Mouse (Mus musculus) embryonic fibroblast, embryonic 13.5 days (primary cell): ENCODE measurements around the gene Shc4. TPM values are rescaled to one million over a fixed set of nuclear protein-coding genes. Genes with fewer than 3 reads are reported as not detected.

ENCODE experiments used
- H3K27ac ChIP-seq: 2 replicates; pipeline ENCODE4 v1.5.1; 2012; ENCODE audit warnings: low read length, control low read depth, inconsistent platforms; ENCODE audit not compliant: insufficient read depth
- H3K4me1 ChIP-seq: 2 replicates; pipeline ENCODE4 v1.6.1; 2011; ENCODE audit warnings: low read length; ENCODE audit not compliant: control insufficient read depth, insufficient read depth
- H3K4me3 ChIP-seq: 2 replicates; pipeline ENCODE4 v1.5.1; 2011; ENCODE audit warnings: mild to moderate bottlenecking, control low read depth, low read length; ENCODE audit not compliant: insufficient read depth
- CTCF ChIP-seq: IDR thresholded peaks from 2 replicates; pipeline ENCODE4 v1.5.1; 2011; ENCODE audit warnings: mild to moderate bottlenecking, control low read depth, low read length, moderate library complexity, borderline replicate concordance; ENCODE audit not compliant: insufficient read depth
- POLR2A ChIP-seq: IDR thresholded peaks from 2 replicates; pipeline ENCODE4 v1.6.1; 2011; ENCODE audit warnings: low read depth, mild to moderate bottlenecking, control low read depth, low read length, moderate library complexity
- polyA plus RNA-seq: library from polyadenylated mRNA; stranded (reverse); fragments of >200 nt; gene quantifications from 2 replicates; pipeline ENCODE4 v1.2.4, GENCODE M21; 2011; ENCODE audit warnings: low read depth; ENCODE audit not compliant: missing spikeins, insufficient read length

The Shc4 gene
- polyA plus RNA-seq, 1 experiment = 2.9 TPM

- Histone ChIP-seq H3K4me3 (no peak overlapping the region), H3K27ac (no peak overlapping the region), H3K4me1 (no peaks in the 10 kb centered on the region)
- TF ChIP-seq CTCF (no peak), POLR2A (no peak)
These were observed 132.1 kb downstream of the Shc4 start for GRCm38 (mm10) chr2:125591895-125592294.

- Histone ChIP-seq H3K4me3 (no peak overlapping the region), H3K27ac (no peak overlapping the region), H3K4me1 (no peaks in the 10 kb centered on the region)
- no peak for TF ChIP-seq POLR2A
- TF ChIP-seq CTCF = no peak
These were observed 134.7 kb downstream of the Shc4 start for GRCm38 (mm10) chr2:125589287-125589686.

- no peak for TF ChIP-seq POLR2A
- TF ChIP-seq CTCF = no peak
- no peak overlapping the region for H3K4me3 ChIP-seq
- H3K27ac ChIP-seq = no peak overlapping the region
- H3K4me1 ChIP-seq = no peaks in the 10 kb centered on the region
These were observed 142.9 kb downstream of the Shc4 start for GRCm38 (mm10) chr2:125581081-125581480.

GRCm38 (mm10) chr2:125577670-125578069, 146.3 kb downstream of the Shc4 start:
- Histone ChIP-seq H3K4me1 (no peaks in the 10 kb centered on the region), H3K4me3 (no peak overlapping the region), H3K27ac (no peak overlapping the region)
- TF ChIP-seq CTCF (no peak), POLR2A (no peak)

Other genes with a start within 250 kb of the Shc4 start
- gene Gm9913, start 219.1 kb downstream of the Shc4 start, polyA plus RNA-seq = 1.3 and 1.4 TPM in 2 replicates
- gene Fbn1, start 216.2 kb downstream of the Shc4 start, polyA plus RNA-seq = 593 and 598 TPM in 2 replicates
- gene Cep152, start 99.0 kb downstream of the Shc4 start, polyA plus RNA-seq = 4.2 and 4.3 TPM in 2 replicates
- gene Eid1, start 51.1 kb downstream of the Shc4 start, polyA plus RNA-seq = 115 and 131 TPM in 2 replicates
- 43.8 and 46.4 TPM in 2 replicates for gene Secisbp2l, start 58.7 kb upstream of the Shc4 start, polyA plus RNA-seq
- gene Galk2, start 135.0 kb upstream of the Shc4 start, polyA plus RNA-seq = 49.5 and 54.1 TPM in 2 replicates
- 196 and 233 TPM in 2 replicates for gene Cops2, start 135.0 kb upstream of the Shc4 start, polyA plus RNA-seq